In the genomic region with DNA sequence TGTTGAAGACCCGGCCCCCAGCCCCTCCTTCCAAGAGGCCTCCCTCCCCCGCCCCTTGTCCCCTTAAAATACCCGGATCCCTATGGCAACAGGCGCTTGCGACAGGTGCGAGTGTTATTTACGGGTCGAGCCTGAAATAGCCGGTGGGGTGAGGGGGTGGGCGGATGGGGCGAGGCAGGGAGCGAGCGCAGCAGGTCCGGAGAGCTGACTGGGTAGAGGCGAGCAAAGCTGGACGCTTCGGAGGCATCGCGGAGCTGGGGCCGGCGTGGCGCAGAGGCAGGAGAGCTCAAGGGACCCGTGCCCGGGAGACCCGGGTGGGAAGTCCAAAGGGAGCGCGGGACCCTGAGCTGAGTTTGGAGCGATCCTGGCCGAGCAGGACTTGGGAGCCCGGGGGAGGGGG, we compare ENCODE assay signal across 9 mouse cellular contexts. TPM values are rescaled to one million over a fixed set of nuclear protein-coding genes. Genes with fewer than 3 reads are reported as not detected.
DNase-seq lines count a peak whose midpoint lies in the region; ATAC-seq lines count a peak whose summit lies in the region.
"Had no signal": no experiment of that assay in that cellular context is flagged by ENCODE, and none has a peak within 500 bp of the region (broad histone marks: within the 10 kb centered on the region; RNA-seq: fewer than 3 reads in every experiment).

No protein-coding gene starts in this region.

- 0 out of 2 replicates have a peak, but pooled peaks cover 3% of the 10 kb centered on the region for H3K4me1 ChIP-seq in forebrain, embryonic 14.5 days (ENCODE audit: control insufficient read depth, insufficient read depth, low read length)
- H3K4me1 ChIP-seq in intestine, embryonic 15.5 days (replicated peaks), result peaks cover 3% of the 10 kb centered on the region; the same call in 1 of the 2 replicates

- H3K4me2 ChIP-seq in forebrain, embryonic 14.5 days (ENCODE audit: low read length), result peak overlapping the region; percentile 47
- peak overlapping the region; percentile 50 for H3K4me2 ChIP-seq in intestine, embryonic 15.5 days (replicated peaks)

- under 1% methylated on average over 30 of the region's 30 CpGs for WGBS in forebrain, embryonic 14.5 days
- under 1% methylated on average over 30 of the region's 30 CpGs for WGBS in intestine, embryonic 15.5 days

- DNase-seq in right cerebral cortex, postnatal 14 days, result peak; percentile 26
- DNase-seq in right cerebral cortex, adult 2 months (ENCODE audit: low spot score in 2 of 2), result no peak
- no peak for DNase-seq in forebrain, embryonic 14.5 days (ENCODE audit: low spot score)
- DNase-seq in skeletal muscle tissue, adult 2 months (ENCODE audit: low read depth, low spot score), result peak; percentile 86
- no peak for DNase-seq in left cerebral cortex, adult 11 months (ENCODE audit: low spot score)
- DNase-seq in left cerebral cortex, postnatal 14 days (ENCODE audit: low spot score in 2 of 2), result no peak

- H3K9ac ChIP-seq in forebrain, embryonic 14.5 days (ENCODE audit: low read length), result peak overlapping the region; percentile 36
- no peak overlapping the region for H3K9ac ChIP-seq in intestine, embryonic 15.5 days

- ATAC-seq in forebrain, embryonic 14.5 days, result peak; percentile 58; the same call in 1 of the 2 replicates
- no peak for ATAC-seq in intestine, embryonic 15.5 days
- ATAC-seq in activated CD4-positive, CD25-positive, alpha-beta regulatory T cell, adult 4 months, result no peak

- intact Hi-C loops in left cerebral cortex, postnatal 14 days (cut with DNase I), result no loop called here

- H3K9me3 ChIP-seq in forebrain, embryonic 14.5 days (replicated peaks; ENCODE audit: control insufficient read depth, low read length), result no peaks in the 10 kb centered on the region
- no peaks in the 10 kb centered on the region for H3K9me3 ChIP-seq in intestine, embryonic 15.5 days

- no peaks in the 10 kb centered on the region for H3K36me3 ChIP-seq in forebrain, embryonic 14.5 days (ENCODE audit: control insufficient read depth, insufficient read depth, low read length)
- no peaks in the 10 kb centered on the region for H3K36me3 ChIP-seq in intestine, embryonic 15.5 days

- H3K4me3 ChIP-seq in forebrain, embryonic 14.5 days (ENCODE audit: low read depth, low read length), result peak overlapping the region; percentile 9; the same call in 1 of the 2 replicates
- H3K4me3 ChIP-seq in intestine, embryonic 15.5 days (replicated peaks), result peak overlapping the region; percentile 20

- H3K27ac ChIP-seq in forebrain, embryonic 14.5 days (ENCODE audit: low read depth, low read length), result no peak overlapping the region
- no peak overlapping the region for H3K27ac ChIP-seq in intestine, embryonic 15.5 days

- H3K27me3 ChIP-seq in forebrain, embryonic 14.5 days (replicated peaks; ENCODE audit: control insufficient read depth, insufficient read depth, low read length), result peaks cover 23% of the 10 kb centered on the region
- peaks cover 32% of the 10 kb centered on the region for H3K27me3 ChIP-seq in intestine, embryonic 15.5 days (replicated peaks)

RNA-seq across cellular contexts. Expression of gene Cacng6, which starts 0.6 kb away (rescaled TPM):
- polyA plus RNA-seq in forebrain, embryonic 14.5 days (2014; fragmentation: Nextera tagmentation; extraction: Ambion mirVana), result 0.09 TPM in 1 of 2 replicates, not detected in the other
- 0.33 TPM in 1 of 2 replicates, not detected in the other for polyA plus RNA-seq in intestine, embryonic 15.5 days (2015; fragmentation: Nextera tagmentation; extraction: Ambion mirVana)
- not detected for polyA plus RNA-seq in activated CD4-positive, CD25-positive, alpha-beta regulatory T cell, adult 4 months (2017; shearing (Covaris generic))
- 1 to 10 TPM; 2.0 to 2.7 TPM for total RNA-seq in left cerebral cortex, postnatal 14 days (2021)

RNA-seq across cellular contexts. Expression of gene Cacng8, which starts 32.9 kb away (rescaled TPM):
- 8.6 and 11.1 TPM in 2 replicates for polyA plus RNA-seq in forebrain, embryonic 14.5 days (2014; fragmentation: Nextera tagmentation; extraction: Ambion mirVana)
- 2.0 and 2.2 TPM in 2 replicates for polyA plus RNA-seq in intestine, embryonic 15.5 days (2015; fragmentation: Nextera tagmentation; extraction: Ambion mirVana)
- polyA plus RNA-seq in activated CD4-positive, CD25-positive, alpha-beta regulatory T cell, adult 4 months (2017; shearing (Covaris generic)), result not detected
- total RNA-seq in left cerebral cortex, postnatal 14 days (2021), result 100 to 1,000 TPM; 176 to 203 TPM
- polyA plus RNA-seq: liver, embryonic 16.5 days had no signal

Comparison
In these comparisons a context has a peak if more than half of its experiments do, and no peak if none do; other contexts are left out.
1. DNase-seq: peak in right cerebral cortex, postnatal 14 days (single experiment) and skeletal muscle tissue, adult 2 months (single experiment); none in right cerebral cortex, adult 2 months (0 of 2), forebrain, embryonic 14.5 days (single experiment), left cerebral cortex, adult 11 months (single experiment) and left cerebral cortex, postnatal 14 days (0 of 2).